Mouse (Mus musculus): ENCODE data around the gene Ap5z1.
A peak's percentile ranks its signal among the peaks of the same experiment; 100 is the strongest.

Gene Ap5z1

GRCm38 (mm10) chr5:142463461-142464454 is at the start of gene Ap5z1:
TSS of gene Ap5z1 (plus strand) at chr5:142463944.
- DNase-seq (ENCODE audit: low read depth), result peak; percentile 92

GRCm38 (mm10) chr5:142415401-142415800 is 48.3 kb upstream of the Ap5z1 start:
- DNase-seq (ENCODE audit: low read depth), result no peak

- no peak for DNase-seq (ENCODE audit: low read depth)
Measured at GRCm38 (mm10) chr5:142416070-142416775, 47.5 kb upstream of the Ap5z1 start.

GRCm38 (mm10) chr5:142417104-142417503 is 46.6 kb upstream of the Ap5z1 start:
- no peak for DNase-seq (ENCODE audit: low read depth)

- DNase-seq (ENCODE audit: low read depth), result no peak
Measured at GRCm38 (mm10) chr5:142417876-142418275, 45.9 kb upstream of the Ap5z1 start.

GRCm38 (mm10) chr5:142418419-142418818 is 45.3 kb upstream of the Ap5z1 start:
- no peak for DNase-seq (ENCODE audit: low read depth)

- DNase-seq (ENCODE audit: low read depth), result no peak
Measured at GRCm38 (mm10) chr5:142420317-142420716, 43.4 kb upstream of the Ap5z1 start.

GRCm38 (mm10) chr5:142420920-142421319 is 42.8 kb upstream of the Ap5z1 start:
- no peak for DNase-seq (ENCODE audit: low read depth)

- no peak for DNase-seq (ENCODE audit: low read depth)
Measured at GRCm38 (mm10) chr5:142421886-142422285, 41.9 kb upstream of the Ap5z1 start.

- DNase-seq (ENCODE audit: low read depth), result no peak
Measured at GRCm38 (mm10) chr5:142423141-142423540, 40.6 kb upstream of the Ap5z1 start.

GRCm38 (mm10) chr5:142423701-142424100 is 40.0 kb upstream of the Ap5z1 start:
- no peak for DNase-seq (ENCODE audit: low read depth)

GRCm38 (mm10) chr5:142424627-142425349 is 39.0 kb upstream of the Ap5z1 start:
- peak; percentile 92 for DNase-seq (ENCODE audit: low read depth)

GRCm38 (mm10) chr5:142426476-142426875 is 37.3 kb upstream of the Ap5z1 start:
- no peak for DNase-seq (ENCODE audit: low read depth)

GRCm38 (mm10) chr5:142427876-142428275 is 35.9 kb upstream of the Ap5z1 start:
- no peak for DNase-seq (ENCODE audit: low read depth)

GRCm38 (mm10) chr5:142428691-142429090 is 35.1 kb upstream of the Ap5z1 start:
- DNase-seq (ENCODE audit: low read depth), result no peak

GRCm38 (mm10) chr5:142431029-142431428 is 32.7 kb upstream of the Ap5z1 start:
- no peak for DNase-seq (ENCODE audit: low read depth)

- no peak for DNase-seq (ENCODE audit: low read depth)
Measured at GRCm38 (mm10) chr5:142431811-142432434, 31.8 kb upstream of the Ap5z1 start.

GRCm38 (mm10) chr5:142432695-142433094 is 31.0 kb upstream of the Ap5z1 start:
- DNase-seq (ENCODE audit: low read depth), result no peak

- DNase-seq (ENCODE audit: low read depth), result no peak
Measured at GRCm38 (mm10) chr5:142434052-142434451, 29.7 kb upstream of the Ap5z1 start.

- no peak for DNase-seq (ENCODE audit: low read depth)
Measured at GRCm38 (mm10) chr5:142435736-142436135, 28.0 kb upstream of the Ap5z1 start.

- DNase-seq (ENCODE audit: low read depth), result no peak
Measured at GRCm38 (mm10) chr5:142438380-142438938, 25.3 kb upstream of the Ap5z1 start.
